Mouse (Mus musculus) heart, embryonic 10.5 days (tissue): ENCODE measurements at regions not wholly inside any gene's neighbourhood (a gene's known extent, or its start where the extent isn't known, plus 50 kb on each side); places are given as distances from the start of the nearest gene placed in this dataset.
"Not testable (repeated sequence)": the region's sequence is repeated elsewhere in the genome, so short reads cannot be mapped to it uniquely, and the experiment has no call there.

Source experiments
- DNase-seq: peaks from one replicate; pipeline ENCODE4 v3.0.0-alpha.2; 2017; ENCODE audit warnings: low spot score
- H3K27ac ChIP-seq: fragments of 300-500 bp; sonication (generic); 2 replicates; pipeline ENCODE4 v1.5.1; 2016; ENCODE audit warnings: mild to moderate bottlenecking
- H3K27me3 ChIP-seq: fragments of 300-500 bp; sonication (generic); 2 replicates; pipeline ENCODE4 v1.6.1; 2016; ENCODE audit warnings: mild to moderate bottlenecking; ENCODE audit not compliant: poor library complexity, insufficient read depth, severe bottlenecking
- H3K36me3 ChIP-seq: fragments of 300-500 bp; sonication (generic); 2 replicates; pipeline ENCODE4 v1.6.1; 2016; ENCODE audit warnings: mild to moderate bottlenecking, moderate library complexity
- H3K4me1 ChIP-seq: fragments of 300-500 bp; sonication (generic); 2 replicates; pipeline ENCODE4 v1.6.1; 2016; ENCODE audit warnings: mild to moderate bottlenecking
- H3K4me3 ChIP-seq: fragments of 300-500 bp; sonication (generic); 2 replicates; pipeline ENCODE4 v1.5.1; 2016; ENCODE audit warnings: mild to moderate bottlenecking, moderate library complexity
- H3K9me3 ChIP-seq: fragments of 300-500 bp; sonication (generic); 2 replicates; pipeline ENCODE4 v1.6.1; 2016; ENCODE audit warnings: mild to moderate bottlenecking, moderate library complexity
- WGBS: fragments of 180-500 bp; shearing (Covaris S2); methylation state at CpG from one replicate; pipeline ENCODE4 v1.1.7; 2016; 5-methylcytosine and 5-hydroxymethylcytosine counted together

DNA sequence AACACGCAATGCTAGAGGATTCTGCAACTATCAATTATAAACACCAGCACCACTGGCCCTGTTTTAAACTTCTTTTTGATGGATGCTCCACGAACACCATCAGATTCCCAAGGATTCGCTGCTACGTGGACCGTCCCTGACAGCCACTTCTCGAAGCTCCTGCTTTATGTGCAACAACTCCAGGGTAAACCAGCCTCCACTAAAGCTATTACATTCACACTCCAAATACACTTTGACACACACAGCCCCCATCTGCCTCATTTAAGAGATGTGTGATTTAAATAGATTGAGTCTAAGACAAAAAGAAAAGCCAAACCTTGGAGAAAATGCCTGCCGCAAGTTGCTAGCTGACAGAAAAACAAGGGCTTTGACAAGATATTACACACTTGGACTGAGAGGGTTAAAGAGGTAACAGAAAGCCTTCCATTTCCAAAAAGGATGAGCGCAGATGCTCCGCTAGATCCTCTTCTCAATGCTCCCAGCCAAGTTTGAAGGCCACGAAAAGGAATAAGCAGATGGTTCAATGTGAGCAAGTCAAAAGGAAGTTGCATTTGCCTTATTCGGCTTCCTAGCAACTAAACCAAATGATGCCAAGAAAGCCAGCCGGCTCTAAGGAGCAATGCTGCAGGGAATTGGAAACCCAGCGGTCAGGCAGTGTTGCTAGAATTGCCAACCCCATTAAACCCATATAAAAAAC is 54.0 kb upstream of the Cnep1r1 start:
- Histone ChIP-seq H3K27ac (no peak overlapping the region), H3K4me3 (no peak overlapping the region), H3K9me3 (no peaks in the 10 kb centered on the region), H3K27me3 (0 out of 2 replicates have a peak, but pooled peaks cover 5% of the 10 kb centered on the region), H3K4me1 (no peaks in the 10 kb centered on the region), H3K36me3 (no peaks in the 10 kb centered on the region)
- 86% methylated on average over 13 of the region's 13 CpGs for WGBS
- DNase-seq: no peak

DNA sequence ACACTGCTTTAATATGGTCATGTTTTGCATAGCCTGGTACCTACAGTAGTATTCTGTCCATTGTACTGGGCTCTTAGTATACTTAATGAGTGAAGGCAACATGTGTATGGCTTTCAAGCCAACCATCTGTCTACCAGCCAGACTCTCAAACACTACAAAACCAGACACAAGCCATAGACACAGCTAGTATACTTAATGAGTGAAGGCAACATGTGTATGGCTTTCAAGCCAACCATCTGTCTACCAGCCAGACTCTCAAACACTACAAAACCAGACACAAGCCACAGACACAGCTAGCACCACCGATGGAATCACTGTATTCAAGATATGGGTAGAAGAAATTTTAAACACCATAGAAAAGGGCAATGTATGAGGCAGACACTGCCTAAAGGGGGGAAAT is 59.5 kb upstream of the Cnep1r1 start:
- not testable (repeated sequence) for H3K9me3 ChIP-seq, H3K27ac ChIP-seq, H3K36me3 ChIP-seq, H3K4me3 ChIP-seq, DNase-seq, H3K27me3 ChIP-seq, H3K4me1 ChIP-seq
- 92% methylated on average over 1 of the region's 1 CpGs for WGBS

DNA sequence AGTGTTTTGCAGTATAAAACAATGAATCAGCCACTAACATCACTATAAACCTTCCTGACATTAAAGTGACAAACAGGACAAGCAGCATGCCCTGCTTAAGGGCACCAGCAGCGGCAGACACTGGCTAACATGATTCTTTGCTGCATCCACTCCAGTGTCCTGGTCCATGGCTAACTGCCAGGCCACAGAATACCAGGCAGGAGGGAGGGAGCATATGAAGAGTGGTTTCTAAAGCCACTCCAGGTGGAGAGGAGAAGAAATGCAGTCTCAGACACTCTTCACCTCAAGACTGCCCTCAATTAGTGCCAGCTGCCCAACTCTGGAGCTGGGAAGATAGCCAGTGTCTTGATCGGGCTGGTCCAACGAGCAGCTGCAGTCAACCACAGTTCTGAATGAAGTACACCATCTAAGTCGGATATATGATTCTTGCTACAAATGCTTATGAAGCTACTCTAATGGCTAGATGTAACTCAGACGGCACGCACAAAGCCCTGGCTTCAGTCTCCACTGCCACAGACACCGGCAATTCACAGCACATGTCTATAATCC is 60.8 kb upstream of the Cnep1r1 start:
- DNase-seq: no peak
- no peaks in the 10 kb centered on the region for H3K36me3 ChIP-seq
- H3K9me3 ChIP-seq: no peaks in the 10 kb centered on the region
- no peak overlapping the region for H3K4me3 ChIP-seq
- no peaks in the 10 kb centered on the region for H3K27me3 ChIP-seq
- no peaks in the 10 kb centered on the region for H3K4me1 ChIP-seq
- no peak overlapping the region for H3K27ac ChIP-seq
- WGBS: 86% methylated on average over 7 of the region's 7 CpGs

DNA sequence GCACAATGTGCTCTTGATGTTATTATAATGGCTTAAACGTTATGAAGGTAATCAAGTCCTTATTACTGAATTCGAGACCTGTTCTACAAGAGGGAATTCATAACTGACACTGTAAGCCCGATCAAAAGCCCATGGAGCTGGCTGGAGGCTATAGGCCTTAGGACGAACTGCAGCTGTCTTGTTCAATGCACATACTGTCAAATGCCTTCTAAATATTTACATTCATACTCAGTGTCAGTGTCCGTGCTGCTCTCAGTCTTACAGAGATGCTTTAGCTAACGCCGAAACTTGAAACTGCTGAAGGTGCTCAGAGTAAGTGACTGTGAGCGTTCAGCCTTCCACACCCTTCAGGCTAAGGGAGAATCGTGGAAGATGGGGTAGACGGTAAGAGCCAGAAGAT is 67.9 kb upstream of the Cnep1r1 start:
- WGBS: 79% methylated on average over 10 of the region's 10 CpGs
- DNase-seq: no peak
- Histone ChIP-seq H3K36me3 (no peaks in the 10 kb centered on the region), H3K27me3 (no peaks in the 10 kb centered on the region), H3K27ac (no peak overlapping the region), H3K4me1 (0 out of 2 replicates have a peak, but pooled peaks cover 4% of the 10 kb centered on the region), H3K9me3 (no peaks in the 10 kb centered on the region), H3K4me3 (no peak overlapping the region)

DNA sequence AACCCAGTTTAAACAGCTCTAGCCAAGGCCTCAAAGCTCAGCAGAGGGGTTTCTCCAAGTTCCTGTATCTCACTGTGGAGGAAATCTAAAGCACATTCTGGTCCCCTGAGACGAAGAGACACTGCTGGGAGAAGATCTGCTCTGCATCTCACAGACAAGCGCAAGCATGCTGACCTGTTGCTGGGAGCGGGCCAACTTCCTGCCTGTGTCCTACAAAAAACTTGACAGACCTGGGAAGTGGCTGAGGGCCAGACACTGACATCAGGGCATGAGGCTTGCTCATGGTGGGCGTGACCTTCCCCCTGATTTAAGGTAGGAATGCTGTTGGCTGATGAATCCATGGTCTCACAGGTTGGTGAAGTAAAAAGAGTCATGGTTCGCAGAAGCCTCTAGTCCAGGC is 69.5 kb upstream of the Cnep1r1 start:
- H3K27me3 ChIP-seq: no peaks in the 10 kb centered on the region
- 0 out of 2 replicates have a peak, but pooled peaks cover 4% of the 10 kb centered on the region for H3K4me1 ChIP-seq
- DNase-seq: peak; percentile 75
- H3K9me3 ChIP-seq: no peaks in the 10 kb centered on the region
- WGBS: 49% methylated on average over 5 of the region's 5 CpGs
- no peak overlapping the region for H3K27ac ChIP-seq
- H3K4me3 ChIP-seq: no peak overlapping the region
- no peaks in the 10 kb centered on the region for H3K36me3 ChIP-seq

DNA sequence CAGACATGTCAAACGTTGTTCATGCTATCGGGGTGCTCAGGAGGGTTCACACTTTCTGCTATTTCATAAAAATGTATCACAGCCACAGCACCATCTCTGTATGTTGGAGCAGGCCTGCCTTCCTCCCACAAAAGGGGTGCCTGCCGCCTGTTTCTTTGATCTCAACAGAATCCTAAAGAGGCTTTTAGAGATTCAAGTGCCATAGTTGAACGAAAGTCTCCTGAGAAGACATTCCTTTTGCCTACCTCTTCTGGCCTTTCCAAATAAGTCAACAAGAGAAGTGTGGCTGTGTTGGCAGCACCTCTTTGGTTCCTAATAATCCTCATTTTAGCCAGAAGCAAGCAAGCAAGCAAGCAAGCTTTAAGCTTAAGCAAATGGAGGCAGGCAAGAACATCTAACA is 72.6 kb upstream of the Cnep1r1 start:
- Histone ChIP-seq H3K27me3 (no peaks in the 10 kb centered on the region), H3K36me3 (no peaks in the 10 kb centered on the region), H3K9me3 (no peaks in the 10 kb centered on the region), H3K27ac (no peak overlapping the region), H3K4me1 (0 out of 2 replicates have a peak, but pooled peaks cover 4% of the 10 kb centered on the region), H3K4me3 (no peak overlapping the region)
- DNase-seq: no peak
- WGBS: 68% methylated on average over 4 of the region's 4 CpGs

DNA sequence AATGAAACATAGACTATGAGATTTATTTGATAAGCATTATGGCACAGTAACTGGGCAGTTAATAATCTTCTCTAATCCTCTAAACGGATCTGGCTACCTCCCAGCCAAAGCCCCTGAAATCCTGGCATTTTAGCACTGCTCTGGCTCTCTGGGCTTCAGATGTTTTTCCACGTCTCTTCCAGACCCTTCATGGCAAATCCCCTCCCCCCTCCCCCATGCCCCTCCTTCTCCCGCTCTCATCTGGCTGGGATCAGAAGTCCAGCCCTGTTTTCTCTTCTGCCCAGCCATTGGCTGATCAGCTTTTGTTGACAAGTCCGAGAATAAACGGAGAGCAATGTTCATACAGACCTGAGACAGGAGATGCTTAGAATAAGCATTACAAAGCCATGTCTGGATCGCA is 79.3 kb upstream of the Cnep1r1 start:
- Histone ChIP-seq H3K4me1 (0 out of 2 replicates have a peak, but pooled peaks cover 4% of the 10 kb centered on the region), H3K27ac (no peak overlapping the region), H3K9me3 (no peaks in the 10 kb centered on the region), H3K4me3 (no peak overlapping the region), H3K27me3 (no peaks in the 10 kb centered on the region), H3K36me3 (no peaks in the 10 kb centered on the region)
- 25% methylated on average over 6 of the region's 6 CpGs for WGBS
- DNase-seq: no peak

DNA sequence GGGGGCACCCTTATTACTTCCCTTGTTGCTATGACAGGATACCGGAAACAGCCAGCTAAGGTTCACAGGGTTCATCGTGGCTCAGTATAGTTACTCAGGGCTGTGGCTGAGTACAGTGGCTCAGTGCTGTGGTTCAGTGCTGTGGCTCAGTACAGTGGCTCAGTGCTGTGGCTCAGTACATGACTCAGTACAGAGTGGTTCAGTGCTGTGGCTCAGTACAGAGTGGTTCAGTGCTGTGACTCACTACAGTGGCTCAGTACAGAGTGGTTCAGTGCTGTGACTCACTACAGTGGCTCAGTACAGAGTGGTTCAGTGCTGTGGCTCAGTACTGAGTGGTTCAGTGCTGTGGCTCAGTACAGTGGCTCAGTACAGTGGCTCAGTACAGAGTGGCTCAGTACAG is 78.6 kb upstream of the Zfp423 start:
- Histone ChIP-seq H3K9me3 (no peaks in the 10 kb centered on the region), H3K4me3 (no peak overlapping the region), H3K36me3 (no peaks in the 10 kb centered on the region), H3K4me1 (0 out of 2 replicates have a peak, but pooled peaks cover 4% of the 10 kb centered on the region), H3K27me3 (no peaks in the 10 kb centered on the region), H3K27ac (no peak overlapping the region)
- no peak for DNase-seq
- WGBS: 76% methylated on average over 2 of the region's 2 CpGs

DNA sequence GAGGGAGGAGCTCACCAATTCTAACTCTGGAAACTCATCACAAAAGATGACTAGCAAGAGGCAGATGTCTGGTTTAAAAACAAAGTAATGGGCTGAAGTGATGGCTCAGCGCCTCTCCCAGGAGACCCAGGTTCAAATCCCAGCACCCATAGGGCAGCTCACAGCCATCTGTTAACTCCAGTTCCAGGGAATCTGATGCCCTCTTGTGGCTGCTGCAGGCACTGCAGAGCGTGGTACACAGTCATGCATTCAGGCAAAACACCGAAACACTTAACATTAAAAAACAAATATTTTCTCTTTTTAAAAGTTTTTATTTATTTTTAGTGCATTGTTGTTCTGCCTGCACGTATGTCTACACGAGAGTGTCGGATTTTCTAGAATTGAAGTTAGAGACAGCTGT is 73.7 kb upstream of the Zfp423 start:
- no peaks in the 10 kb centered on the region for H3K36me3 ChIP-seq
- H3K4me3 ChIP-seq: no peak overlapping the region
- no peaks in the 10 kb centered on the region for H3K27me3 ChIP-seq
- DNase-seq: no peak
- no peaks in the 10 kb centered on the region for H3K4me1 ChIP-seq
- no peak overlapping the region for H3K27ac ChIP-seq
- 67% methylated on average over 6 of the region's 6 CpGs for WGBS
- no peaks in the 10 kb centered on the region for H3K9me3 ChIP-seq

DNA sequence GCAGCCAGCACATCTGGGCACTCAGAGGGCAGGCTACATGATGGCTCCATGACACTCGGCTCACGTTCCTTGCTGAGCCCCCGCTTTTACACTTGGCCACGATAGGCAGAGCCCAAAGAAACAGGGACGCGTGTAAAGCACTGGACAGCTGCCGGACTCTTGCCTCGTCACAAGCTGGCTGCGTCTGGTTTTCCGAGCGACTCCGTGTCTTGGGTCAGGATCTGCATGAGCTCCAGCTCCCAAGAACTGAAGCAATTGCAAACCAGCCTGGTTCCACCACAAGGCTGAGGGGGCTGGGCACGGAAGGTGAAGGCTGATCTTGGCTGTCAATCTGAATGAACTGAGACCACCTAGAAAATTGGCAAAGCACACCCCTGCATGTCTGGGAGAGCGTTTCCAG is 65.1 kb upstream of the Zfp423 start:
- H3K4me1 ChIP-seq: no peaks in the 10 kb centered on the region
- WGBS: 87% methylated on average over 14 of the region's 14 CpGs
- no peak for DNase-seq
- H3K27me3 ChIP-seq: peaks cover 19% of the 10 kb centered on the region; the same call in 1 of the 2 replicates
- no peak overlapping the region for H3K4me3 ChIP-seq
- no peaks in the 10 kb centered on the region for H3K36me3 ChIP-seq
- no peaks in the 10 kb centered on the region for H3K9me3 ChIP-seq
- H3K27ac ChIP-seq: no peak overlapping the region

DNA sequence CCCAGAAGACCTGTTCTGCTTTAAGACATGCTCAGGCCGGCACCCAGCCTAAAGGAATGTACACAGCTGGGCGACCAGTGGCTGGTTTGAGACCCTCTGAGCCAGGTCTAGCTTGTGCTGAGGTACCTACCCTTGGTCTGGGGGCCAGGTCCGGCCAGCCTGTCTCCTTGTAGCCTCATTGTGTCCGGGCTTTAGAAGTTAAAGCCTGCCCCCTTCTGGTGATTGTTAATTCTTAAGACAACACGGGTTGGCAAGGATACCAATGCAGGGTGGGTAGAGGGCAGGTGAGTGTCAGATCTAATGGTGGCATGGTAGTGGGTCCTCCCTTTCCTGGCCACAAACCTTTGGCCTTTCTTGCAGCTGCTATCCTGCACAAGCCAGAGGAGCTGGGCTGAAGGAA is 64.0 kb upstream of the Zfp423 start:
- 16% methylated on average over 5 of the region's 5 CpGs for WGBS
- Histone ChIP-seq H3K27ac (no peak overlapping the region), H3K4me1 (no peaks in the 10 kb centered on the region), H3K9me3 (0 out of 2 replicates have a peak, but pooled peaks cover under 1% of the 10 kb centered on the region), H3K4me3 (no peak overlapping the region), H3K36me3 (no peaks in the 10 kb centered on the region), H3K27me3 (peaks cover 19% of the 10 kb centered on the region; the same call in 1 of the 2 replicates)
- no peak for DNase-seq

DNA sequence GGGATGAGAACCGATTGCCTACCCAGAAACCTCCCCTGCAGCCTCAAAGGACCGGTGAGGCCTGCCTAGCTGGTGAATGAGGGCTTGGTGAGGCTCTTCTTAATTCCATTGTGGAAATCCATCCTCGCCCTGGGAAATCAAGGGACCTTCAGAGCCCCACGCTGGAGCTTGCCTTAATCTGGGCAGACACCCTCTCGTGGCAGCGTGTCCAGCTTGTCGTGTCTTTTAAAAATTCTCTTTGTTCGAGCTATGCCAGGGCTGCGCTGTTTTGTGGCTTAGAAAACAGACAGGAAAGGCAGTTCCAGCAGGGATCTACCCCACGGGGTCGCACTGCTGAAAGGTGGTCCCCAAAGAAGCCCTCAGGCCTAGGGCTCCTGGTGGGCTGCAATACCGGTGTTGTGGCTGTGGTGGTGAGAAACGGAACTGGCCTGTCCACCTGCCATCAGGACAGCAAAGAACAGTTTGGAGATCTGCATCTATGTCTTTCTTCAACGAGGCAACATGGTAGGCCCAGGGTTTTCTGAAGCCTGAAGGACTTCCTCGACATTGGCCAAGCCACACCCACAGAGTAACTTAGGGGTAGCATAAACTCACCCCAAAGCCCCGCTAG is 63.5 kb upstream of the Zfp423 start:
- H3K27ac ChIP-seq: 0 out of 2 replicates have a peak overlapping the region, but pooled peaks have one; percentile 32
- no peaks in the 10 kb centered on the region for H3K4me1 ChIP-seq
- 72% methylated on average over 16 of the region's 16 CpGs for WGBS
- H3K27me3 ChIP-seq: peaks cover 19% of the 10 kb centered on the region; the same call in 1 of the 2 replicates
- no peak for DNase-seq
- 0 out of 2 replicates have a peak, but pooled peaks cover 4% of the 10 kb centered on the region for H3K9me3 ChIP-seq
- no peak overlapping the region for H3K4me3 ChIP-seq
- H3K36me3 ChIP-seq: no peaks in the 10 kb centered on the region
